Comparison of ENCODE assay signal across 8 mouse cellular contexts in genomic region chr15:27470346-27470745, GRCm38 (mm10). TPM values are rescaled to one million over a fixed set of nuclear protein-coding genes. Genes with fewer than 3 reads are reported as not detected.
DNase-seq lines count a peak whose midpoint lies in the region; ATAC-seq lines count a peak whose summit lies in the region.
"Not testable (repeated sequence)": the region's sequence is repeated elsewhere in the genome, so short reads cannot be mapped to it uniquely, and the experiment has no call there.

No protein-coding gene starts in this region.

- not testable (repeated sequence) for H3K4me3 ChIP-seq in liver, embryonic 15.5 days (replicated peaks); midbrain, embryonic 11.5 days (ENCODE audit: low read depth, low read length)

- H3K27ac ChIP-seq in liver, embryonic 15.5 days (replicated peaks): 0 out of 2 replicates have a peak overlapping the region, but pooled peaks have one; percentile 16
- H3K27ac ChIP-seq in midbrain, embryonic 11.5 days (ENCODE audit: low read depth, low read length): not testable (repeated sequence)

- H3K4me2 ChIP-seq in liver, embryonic 15.5 days: peak overlapping the region; percentile 94; the same call in 1 of the 2 replicates
- H3K4me2 ChIP-seq in midbrain, embryonic 11.5 days: not testable (repeated sequence)

- peaks cover 67% of the 10 kb centered on the region for H3K4me1 ChIP-seq in liver, embryonic 15.5 days (replicated peaks)
- H3K4me1 ChIP-seq in midbrain, embryonic 11.5 days (ENCODE audit: control insufficient read depth, insufficient read depth, low read length): not testable (repeated sequence)

- DNase-seq in CD4-positive, CD25-positive, alpha-beta regulatory T cell, adult 2 months (ENCODE audit: low read depth, low spot score): peak; percentile 12
- DNase-seq in R1 (ENCODE audit: low read depth, low spot score) (peak; percentile 53), liver (peak; percentile 75)
- DNase-seq in c-Kit-negative CD71-positive TER-119-positive erythroid progenitor cells, embryonic 14.5 days (ENCODE audit: low read depth, low spot score): peak; percentile 47
- peak; percentile 8 for DNase-seq in cerebellum, adult 8-10 months
- DNase-seq in embryo, embryonic 10 days (ENCODE audit: low spot score): peak; percentile 43
- DNase-seq in midbrain, embryonic 11.5 days (ENCODE audit: low spot score, missing footprints): peak; percentile 74

- not testable (repeated sequence) for H3K27me3 ChIP-seq in liver, embryonic 15.5 days; midbrain, embryonic 11.5 days (ENCODE audit: control insufficient read depth, insufficient read depth, low read length)

- 39% methylated on average over 3 of the region's 3 CpGs for WGBS in liver, embryonic 15.5 days (ENCODE audit: insufficient replicate concordance)
- 77% methylated on average over 3 of the region's 3 CpGs for WGBS in midbrain, embryonic 11.5 days

- ATAC-seq in liver, embryonic 15.5 days (ENCODE audit: insufficient read depth); midbrain, embryonic 11.5 days (ENCODE audit: low FRiP score): not testable (repeated sequence)

- not testable (repeated sequence) for H3K9me3 ChIP-seq in liver, embryonic 15.5 days (replicated peaks); midbrain, embryonic 11.5 days (ENCODE audit: control insufficient read depth, low read length)

- H3K9ac ChIP-seq in liver, embryonic 15.5 days; midbrain, embryonic 11.5 days (ENCODE audit: low read length): not testable (repeated sequence)

- H3K36me3 ChIP-seq in liver, embryonic 15.5 days (replicated peaks); midbrain, embryonic 11.5 days (ENCODE audit: control insufficient read depth, insufficient read depth, low read length): not testable (repeated sequence)

RNA-seq across cellular contexts. Expression of gene Ank, which starts 3.9 kb away (rescaled TPM):
- 10.5 and 10.8 TPM in 2 replicates for polyA plus RNA-seq in liver, embryonic 15.5 days (2015; fragmentation: Nextera tagmentation; extraction: Ambion mirVana)
- polyA plus RNA-seq in midbrain, embryonic 11.5 days (2014; fragmentation: Nextera tagmentation; extraction: Ambion mirVana): 8.2 and 8.6 TPM in 2 replicates

Comparison
In these comparisons a context has a peak if more than half of its experiments do, and no peak if none do; other contexts are left out.
1. DNase-seq: peak in every context shown above with its lines; median percentile 75 in liver; 74 in midbrain, embryonic 11.5 days; 53 in R1; 47 in c-Kit-negative CD71-positive TER-119-positive erythroid progenitor cells, embryonic 14.5 days; 43 in embryo, embryonic 10 days; 12 in CD4-positive, CD25-positive, alpha-beta regulatory T cell, adult 2 months; 8 in cerebellum, adult 8-10 months.